Mouse (Mus musculus) heart, embryonic 16.5 days (tissue): Measurements from ENCODE around the gene Slc26a10. TPM values are rescaled to one million over a fixed set of nuclear protein-coding genes. Genes with fewer than 3 reads are reported as not detected.
A peak's percentile ranks its signal among the peaks of the same experiment; 100 is the strongest.
"Not testable (repeated sequence)": the region's sequence is repeated elsewhere in the genome, so short reads cannot be mapped to it uniquely, and the experiment has no call there.

Experiments used
- ATAC-seq: fragments of 200-750 bp; cut with Nextera tagmentation; replicated peaks from 2 replicates; pipeline ENCODE4 v1.8.0; 2017; ENCODE audit warnings: moderate number of reproducible peaks; ENCODE audit not compliant: insufficient read depth, low FRiP score; ENCODE audit errors: extremely low read depth
- H3K27ac ChIP-seq: fragments of 300-500 bp; sonication (generic); 2 replicates; pipeline ENCODE4 v1.5.1; 2014; ENCODE audit warnings: mild to moderate bottlenecking, low read length, control low read depth, moderate library complexity
- H3K27me3 ChIP-seq: fragments of 300-500 bp; sonication (generic); 2 replicates; pipeline ENCODE4 v1.6.1; 2014; ENCODE audit warnings: low read length, mixed read lengths; ENCODE audit not compliant: control insufficient read depth, insufficient read depth
- H3K36me3 ChIP-seq: fragments of 300-500 bp; sonication (generic); 2 replicates; pipeline ENCODE4 v1.6.1; 2014; ENCODE audit not compliant: control insufficient read depth, insufficient read depth
- H3K4me1 ChIP-seq: fragments of 300-500 bp; sonication (generic); 2 replicates; pipeline ENCODE4 v1.6.1; 2014; ENCODE audit warnings: low read length, mixed read lengths; ENCODE audit not compliant: control insufficient read depth, insufficient read depth
- H3K4me2 ChIP-seq: fragments of 300-500 bp; sonication (generic); 2 replicates; pipeline ENCODE4 v1.6.1; 2014; ENCODE audit warnings: low read depth, mild to moderate bottlenecking, control low read depth, low read length
- H3K4me3 ChIP-seq: fragments of 300-500 bp; sonication (generic); 2 replicates; pipeline ENCODE4 v1.5.1; 2014; ENCODE audit warnings: mild to moderate bottlenecking, control low read depth, low read length
- H3K9ac ChIP-seq: fragments of 300-500 bp; sonication (generic); 2 replicates; pipeline ENCODE4 v1.6.1; 2014; ENCODE audit warnings: low read length, control low read depth
- H3K9me3 ChIP-seq: fragments of 300-500 bp; sonication (generic); replicated peaks from 2 replicates; pipeline ENCODE4 v1.6.1; 2016; ENCODE audit warnings: low read length; ENCODE audit not compliant: control insufficient read depth
- WGBS: fragments of 180-500 bp; shearing (Covaris S2); extraction: QIAGEN DNeasy Blood & Tissue Kit; methylation state at CpG from one replicate; pipeline ENCODE4 v1.1.7; 2014; 5-methylcytosine and 5-hydroxymethylcytosine counted together
- polyA plus RNA-seq: library from polyadenylated mRNA; unstranded; fragments of >200 nt; fragmentation: Nextera tagmentation; extraction: Ambion mirVana; gene quantifications from 2 replicates; pipeline ENCODE4 v1.2.1, GENCODE M21; 2015

Slc26a10 gene
- polyA plus RNA-seq, 1 experiment from 2014 or later: 16.2 TPM

DNA sequence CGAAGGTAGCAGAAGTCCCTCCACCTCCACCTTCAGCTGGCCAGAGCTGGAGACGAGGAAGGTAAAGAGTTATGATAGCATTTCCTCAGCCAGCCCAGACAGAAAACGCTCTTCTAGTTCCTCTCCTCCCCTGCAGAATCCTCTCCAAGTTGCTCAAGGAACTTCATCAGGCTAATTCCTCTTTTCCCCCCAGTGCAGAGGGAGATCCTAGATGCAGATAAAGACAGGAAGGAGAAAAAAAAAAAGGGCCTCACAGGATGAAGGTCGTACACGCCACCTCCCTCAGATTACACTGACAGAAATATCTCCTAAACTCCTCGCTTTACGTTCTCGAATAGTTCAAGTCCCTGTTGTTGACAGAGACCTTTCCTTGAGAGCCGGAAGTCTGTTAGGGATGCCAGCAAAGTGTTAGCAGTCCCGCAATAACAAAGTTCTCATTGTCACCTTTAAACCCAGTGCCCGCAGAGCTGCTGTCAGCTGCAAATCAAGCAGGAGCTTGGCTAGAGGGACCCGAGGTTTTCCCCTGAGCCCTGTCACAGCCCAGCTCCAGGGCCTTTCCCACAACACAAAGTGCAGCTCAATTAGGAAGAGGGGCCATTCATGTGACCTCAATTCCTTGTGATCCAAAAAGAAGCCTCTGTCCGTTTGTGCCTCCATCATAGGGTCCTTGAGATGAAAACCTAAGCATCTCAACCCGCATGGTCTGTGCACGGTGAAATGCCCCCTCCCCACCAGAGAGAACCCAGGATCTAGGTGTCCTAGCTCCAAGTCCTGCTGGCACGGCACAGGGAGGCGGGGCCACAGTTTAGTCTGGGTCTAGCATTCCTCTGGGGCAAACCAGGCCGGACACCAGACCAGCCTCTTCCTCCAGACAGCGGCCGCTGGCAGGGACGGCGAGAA, 14.2 kb upstream of the Slc26a10 start:
- peak; percentile 53; the same call in 1 of the 2 replicates for ATAC-seq
- Histone ChIP-seq H3K4me3 (peak overlapping the region; percentile 96), H3K9me3 (no peaks in the 10 kb centered on the region), H3K27me3 (no peaks in the 10 kb centered on the region), H3K4me2 (peak overlapping the region; percentile 97), H3K27ac (peak overlapping the region; percentile 93), H3K4me1 (peaks cover 16% of the 10 kb centered on the region), H3K36me3 (no peaks in the 10 kb centered on the region; the same call in none of the 2 replicates), H3K9ac (peak overlapping the region; percentile 95)
- WGBS: 12% methylated on average over 22 of the region's 22 CpGs

DNA sequence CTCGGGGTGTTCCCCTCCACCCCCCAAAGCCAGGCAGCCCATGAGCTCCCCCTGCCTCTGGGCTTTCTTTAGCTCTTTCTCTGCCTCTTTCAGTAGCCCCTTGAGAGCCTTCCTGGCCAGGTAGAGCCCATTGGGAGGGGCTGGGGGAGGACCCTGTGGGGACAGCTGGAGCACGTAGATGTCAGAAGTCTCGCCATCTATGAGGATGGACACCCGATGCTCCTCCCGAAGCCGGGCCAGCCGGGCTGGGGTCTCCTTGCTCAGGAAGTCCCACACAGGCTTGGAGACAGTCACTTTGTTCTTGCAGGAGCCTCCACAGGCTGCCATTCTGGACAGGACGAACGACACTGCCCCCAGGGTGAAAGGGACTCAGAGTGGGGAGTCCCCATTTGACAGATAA, 12.6 kb upstream of the Slc26a10 start:
- Histone ChIP-seq H3K9me3 (no peaks in the 10 kb centered on the region), H3K27me3 (no peaks in the 10 kb centered on the region), H3K4me1 (peaks cover 27% of the 10 kb centered on the region), H3K27ac (no peak overlapping the region), H3K4me2 (no peak overlapping the region), H3K4me3 (no peak overlapping the region), H3K36me3 (no peaks in the 10 kb centered on the region; the same call in none of the 2 replicates), H3K9ac (no peak overlapping the region)
- WGBS: 86% methylated on average over 8 of the region's 9 CpGs
- no peak for ATAC-seq

DNA sequence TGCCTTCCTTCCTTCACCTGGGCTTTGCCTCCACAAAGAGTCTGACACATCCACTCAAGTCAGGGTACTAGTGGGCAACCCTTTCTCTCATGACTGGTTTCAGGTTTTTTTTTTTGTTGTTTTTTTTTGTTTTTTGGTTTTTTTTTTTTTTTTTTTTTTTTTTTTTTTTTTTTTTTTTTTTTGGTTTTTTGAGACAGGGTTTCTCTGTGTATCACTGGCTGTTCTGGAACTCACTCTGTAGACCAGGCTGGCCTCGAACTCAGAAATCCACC, 11.5 kb upstream of the Slc26a10 start:
- H3K27ac ChIP-seq: peak overlapping the region; percentile 0; the same call in 1 of the 2 replicates
- not testable (repeated sequence) for H3K27me3 ChIP-seq, H3K4me3 ChIP-seq, ATAC-seq, H3K4me2 ChIP-seq, H3K9me3 ChIP-seq, H3K36me3 ChIP-seq, H3K9ac ChIP-seq
- peaks cover 27% of the 10 kb centered on the region for H3K4me1 ChIP-seq
- WGBS: 81% methylated on average over 1 of the region's 1 CpGs

DNA sequence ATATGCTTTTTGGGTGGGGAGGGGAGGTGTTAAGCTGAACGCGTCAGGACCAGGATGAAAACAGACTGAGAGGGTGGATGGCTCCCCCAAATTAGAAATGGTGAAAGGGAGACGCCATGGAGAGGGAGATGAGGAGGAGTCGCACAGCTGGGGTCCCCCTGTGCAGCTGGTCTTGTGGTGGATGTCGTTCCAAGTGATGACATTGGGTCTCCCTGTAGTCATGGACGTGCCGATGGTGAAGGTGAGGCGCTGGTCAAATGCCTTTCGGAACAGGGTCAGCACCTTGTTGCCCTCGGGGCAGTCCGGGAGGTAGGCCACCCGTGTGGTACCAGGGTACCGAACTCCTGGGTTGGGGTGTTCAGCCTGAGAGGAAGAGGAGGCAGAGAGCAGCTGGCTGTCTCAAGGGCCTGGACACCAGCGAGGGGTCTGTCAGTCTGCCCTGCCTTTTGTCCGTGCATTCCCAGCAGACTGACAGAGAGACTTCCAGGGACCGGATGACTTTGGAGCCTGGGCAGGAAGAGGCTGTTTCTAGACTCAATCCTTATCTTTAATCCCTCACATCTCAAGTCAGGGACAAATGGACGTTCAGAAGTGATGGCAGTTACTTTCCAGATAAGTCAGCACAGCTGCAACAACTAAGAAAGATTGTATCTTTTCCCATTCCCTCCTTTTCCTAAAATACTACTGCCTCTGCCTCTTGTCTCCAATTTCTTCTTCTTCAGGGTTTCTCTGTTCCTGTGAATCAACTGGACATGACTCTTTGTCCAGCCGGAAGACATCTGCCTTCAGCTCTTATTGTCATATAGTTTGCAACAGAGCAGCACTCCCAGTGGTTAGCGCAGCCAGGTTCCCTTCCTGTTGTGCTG, 11.0 kb upstream of the Slc26a10 start:
- Histone ChIP-seq H3K36me3 (no peaks in the 10 kb centered on the region; the same call in none of the 2 replicates), H3K4me1 (peaks cover 23% of the 10 kb centered on the region), H3K4me2 (no peak overlapping the region), H3K9me3 (no peaks in the 10 kb centered on the region), H3K9ac (no peak overlapping the region), H3K4me3 (no peak overlapping the region), H3K27me3 (peaks cover 5% of the 10 kb centered on the region; the same call in 1 of the 2 replicates), H3K27ac (peak overlapping the region; percentile 0)
- WGBS: 63% methylated on average over 19 of the region's 19 CpGs
- ATAC-seq: no peak

DNA sequence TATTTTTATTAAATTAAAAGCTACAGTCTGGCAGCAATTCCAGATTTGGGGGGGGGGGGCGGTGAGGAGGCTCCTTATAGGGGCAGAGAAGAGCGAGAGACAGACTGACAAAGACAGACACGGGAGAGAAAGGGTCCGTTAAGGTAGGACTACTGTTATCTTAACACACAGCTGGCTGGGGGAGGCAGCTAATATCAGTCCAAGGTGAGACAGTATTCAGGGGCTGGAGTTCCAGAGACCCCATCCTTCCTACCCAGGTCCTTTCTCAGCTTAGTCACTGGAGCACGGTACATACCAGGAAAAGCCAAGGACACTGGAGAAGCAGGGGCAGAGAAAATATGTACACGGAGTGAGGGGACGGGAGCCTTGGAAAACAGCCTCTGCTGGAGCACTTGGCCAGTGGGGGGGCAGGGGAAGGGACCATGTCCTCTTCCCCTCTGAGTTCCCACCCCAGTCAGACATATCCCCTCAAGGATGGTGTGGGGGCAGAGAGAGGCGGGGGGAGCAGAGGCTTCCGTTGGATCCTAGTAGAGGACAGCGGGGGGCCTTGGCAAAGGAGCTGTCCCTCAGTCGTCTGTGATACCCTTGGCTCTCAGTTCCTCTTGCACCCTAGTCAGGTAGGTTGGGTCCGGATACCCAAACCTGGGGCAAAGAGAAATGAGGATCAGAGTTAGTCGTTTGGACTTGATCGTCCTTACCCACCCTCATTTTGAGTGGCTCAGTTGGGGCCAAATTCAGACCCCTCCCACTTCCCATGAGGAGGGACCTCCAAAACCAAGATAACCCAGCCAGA, 10.1 kb upstream of the Slc26a10 start:
- Histone ChIP-seq H3K27me3 (peaks cover 7% of the 10 kb centered on the region; the same call in 1 of the 2 replicates), H3K4me1 (peaks cover 19% of the 10 kb centered on the region), H3K27ac (peak overlapping the region; percentile 60), H3K4me3 (no peak overlapping the region), H3K36me3 (no peaks in the 10 kb centered on the region; the same call in none of the 2 replicates), H3K4me2 (peak overlapping the region; percentile 93), H3K9me3 (no peaks in the 10 kb centered on the region), H3K9ac (no peak overlapping the region; the same call in 1 of the 2 replicates)
- ATAC-seq: no peak
- 47% methylated on average over 14 of the region's 14 CpGs for WGBS

DNA sequence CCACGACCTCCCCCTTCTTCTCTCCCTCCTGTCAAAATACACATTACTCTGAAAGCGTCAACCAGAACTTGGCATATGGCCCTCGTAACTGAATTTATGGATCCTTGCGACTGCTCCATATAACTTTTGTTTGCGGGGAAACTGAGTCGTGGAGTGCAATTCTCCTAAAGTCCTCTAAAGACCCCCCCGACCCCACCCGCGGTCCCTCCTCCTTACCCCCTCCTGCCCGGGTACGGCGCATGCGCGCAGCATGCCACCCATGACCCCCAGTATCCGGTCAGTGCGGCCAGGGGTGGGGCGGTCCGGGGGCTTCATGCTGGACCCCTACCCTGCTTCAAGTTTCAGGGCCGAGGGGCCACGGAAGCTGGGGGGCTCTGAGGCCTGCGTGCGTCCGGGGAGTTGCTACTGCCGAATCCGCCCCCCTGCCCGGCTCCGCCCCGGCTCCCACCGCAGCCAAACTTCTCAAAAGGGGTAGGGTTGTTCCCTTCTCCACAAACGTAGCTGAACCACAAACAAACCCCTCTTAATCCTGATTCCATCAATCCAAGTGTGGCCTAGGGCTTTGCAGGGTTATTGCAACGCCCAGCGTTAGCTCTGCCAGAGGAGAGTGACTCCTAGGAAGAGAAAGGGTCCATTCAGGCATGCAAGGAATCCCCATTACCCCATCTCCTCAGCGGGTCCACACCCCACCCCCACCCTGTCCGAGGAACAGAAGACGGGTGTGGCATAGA, 9.4 kb upstream of the Slc26a10 start, which contains the start of gene Arhgef25:
Arhgef25 (minus strand) TSS at position 433 of the 731 bp plus-strand sequence.
- peak within 1 kb of the TSS; percentile 93 for H3K4me2 ChIP-seq
- H3K4me3 ChIP-seq: peak within 1 kb of the TSS; percentile 67
- peak within 1 kb of the TSS; percentile 72 for H3K9ac ChIP-seq
- H3K27ac ChIP-seq: peak within 1 kb of the TSS; percentile 74
- H3K36me3 ChIP-seq: no peaks in the 10 kb centered on the region; the same call in none of the 2 replicates
- peaks cover 17% of the 10 kb centered on the region for H3K4me1 ChIP-seq
- no peaks in the 10 kb centered on the region for H3K9me3 ChIP-seq
- peaks cover 10% of the 10 kb centered on the region for H3K27me3 ChIP-seq
- WGBS: 5% methylated on average over 35 of the region's 35 CpGs
- peak; percentile 18; the same call in 1 of the 2 replicates for ATAC-seq

DNA sequence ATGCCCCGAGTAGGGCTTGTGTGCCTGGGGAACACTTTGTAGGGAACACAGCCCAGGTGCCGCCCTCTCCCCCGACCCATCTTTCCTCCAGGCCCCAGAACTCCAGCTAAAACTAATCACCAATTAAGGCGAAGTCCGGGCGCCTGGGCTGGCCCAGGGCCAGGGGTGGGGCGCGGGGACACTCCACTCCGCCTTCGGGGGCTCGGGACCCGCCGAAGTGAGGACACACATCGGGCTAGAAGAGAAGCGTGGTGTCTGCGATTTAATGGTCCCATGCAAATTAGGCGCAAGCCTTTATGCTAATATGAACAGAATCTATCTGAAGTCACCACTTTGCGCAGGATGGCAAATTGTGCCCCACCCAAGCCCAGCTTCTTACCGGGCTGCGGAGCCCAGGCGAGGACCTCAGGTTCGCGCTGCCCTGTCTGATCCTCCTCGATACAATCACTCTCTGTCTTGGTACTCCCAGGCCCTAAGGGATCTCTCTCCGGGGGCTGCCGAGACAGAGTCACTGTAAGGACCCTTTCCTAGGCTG, 8.7 kb upstream of the Slc26a10 start:
- H3K27ac ChIP-seq: peak overlapping the region; percentile 74
- H3K27me3 ChIP-seq: peaks cover 15% of the 10 kb centered on the region
- WGBS: under 1% methylated on average over 26 of the region's 26 CpGs
- peak overlapping the region; percentile 67 for H3K4me3 ChIP-seq
- H3K9me3 ChIP-seq: no peaks in the 10 kb centered on the region
- peak overlapping the region; percentile 93 for H3K4me2 ChIP-seq
- ATAC-seq: peak; percentile 3; the same call in 1 of the 2 replicates
- H3K9ac ChIP-seq: peak overlapping the region; percentile 72
- H3K4me1 ChIP-seq: peaks cover 11% of the 10 kb centered on the region
- no peaks in the 10 kb centered on the region; the same call in none of the 2 replicates for H3K36me3 ChIP-seq
